Mouse (Mus musculus) limb, embryonic 14.5 days (tissue): ENCODE measurements around the gene Tyw5. TPM values are rescaled to one million over a fixed set of nuclear protein-coding genes. Genes with fewer than 3 reads are reported as not detected.

ENCODE experiments used
- ATAC-seq: fragments of 200-750 bp; cut with Nextera tagmentation; 2 replicates; pipeline ENCODE4 v1.8.0; 2017; ENCODE audit warnings: low read depth, moderate number of reproducible peaks, moderate TSS enrichment; ENCODE audit not compliant: low FRiP score
- DNase-seq: peaks from one replicate; pipeline ENCODE4 v3.0.0-alpha.2; 2015; ENCODE audit warnings: low spot score
- H3K27ac ChIP-seq: fragments of 300-500 bp; sonication (generic); replicated peaks from 2 replicates; pipeline ENCODE4 v1.5.1; 2014; ENCODE audit warnings: low read depth, mild to moderate bottlenecking, low read length, moderate library complexity, mixed read lengths
- H3K27me3 ChIP-seq: fragments of 300-500 bp; sonication (generic); 2 replicates; pipeline ENCODE4 v1.6.1; 2014; ENCODE audit warnings: low read length, mixed read lengths; ENCODE audit not compliant: control insufficient read depth, insufficient read depth
- H3K36me3 ChIP-seq: fragments of 300-500 bp; sonication (generic); 2 replicates; pipeline ENCODE4 v1.6.1; 2014; ENCODE audit warnings: mild to moderate bottlenecking, low read length, moderate library complexity, mixed read lengths; ENCODE audit not compliant: control insufficient read depth, insufficient read depth
- H3K4me1 ChIP-seq: fragments of 300-500 bp; sonication (generic); 2 replicates; pipeline ENCODE4 v1.6.1; 2014; ENCODE audit warnings: antibody characterized with exemption, low read length, mixed read lengths; ENCODE audit not compliant: control insufficient read depth, insufficient read depth
- H3K4me2 ChIP-seq: fragments of 300-500 bp; sonication (generic); replicated peaks from 2 replicates; pipeline ENCODE4 v1.6.1; 2014; ENCODE audit warnings: low read depth, mild to moderate bottlenecking, low read length, moderate library complexity; ENCODE audit not compliant: severe bottlenecking
- H3K4me3 ChIP-seq: fragments of 300-500 bp; sonication (generic); replicated peaks from 2 replicates; pipeline ENCODE4 v1.5.1; 2014; ENCODE audit warnings: low read length
- H3K9ac ChIP-seq: fragments of 300-500 bp; sonication (generic); 2 replicates; pipeline ENCODE4 v1.6.1; 2014; ENCODE audit warnings: mild to moderate bottlenecking, low read depth, low read length, moderate library complexity; ENCODE audit not compliant: severe bottlenecking
- H3K9me3 ChIP-seq: fragments of 300-500 bp; sonication (generic); 2 replicates; pipeline ENCODE4 v1.6.1; 2016; ENCODE audit warnings: low read length; ENCODE audit not compliant: control insufficient read depth
- POLR2A ChIP-seq: fragments of 200-500 bp; IDR thresholded peaks from 2 replicates; pipeline ENCODE4 v1.8.0; 2012; ENCODE audit warnings: inconsistent platforms, mild to moderate bottlenecking, moderate library complexity, borderline replicate concordance; ENCODE audit not compliant: insufficient read depth, insufficient read length; ENCODE audit errors: extremely low read depth
- WGBS: fragments of 180-500 bp; shearing (Covaris S2); extraction: QIAGEN DNeasy Blood & Tissue Kit; methylation state at CpG from one replicate; pipeline ENCODE4 v1.1.7; 2014; 5-methylcytosine and 5-hydroxymethylcytosine counted together
- polyA plus RNA-seq, 2 experiments: library from polyadenylated mRNA; depleted of rRNA in 1 of 2; stranded (reverse) in 1 of 2; unstranded in 1 of 2; fragments of >200 nt; fragmentation: Nextera tagmentation in 1 of 2; extraction: Ambion mirVana in 1 of 2; gene quantifications; 2 replicates each; pipeline versions ENCODE4 v1.2.1 to v1.2.3; 2012 to 2014

Gene Tyw5
- polyA plus RNA-seq, 2 experiments: 25.6 to 30.1 TPM

- H3K4me2 ChIP-seq: no peak overlapping the region
- H3K4me1 ChIP-seq: no peaks in the 10 kb centered on the region
- DNase-seq: peak; percentile 38
- H3K36me3 ChIP-seq: peaks cover 62% of the 10 kb centered on the region
- H3K27me3 ChIP-seq: no peaks in the 10 kb centered on the region
- H3K4me3 ChIP-seq: no peak overlapping the region
- ATAC-seq: no peak
- no peak overlapping the region for H3K9ac ChIP-seq
- H3K27ac ChIP-seq: no peak overlapping the region
- TF ChIP-seq POLR2A: no peak
- H3K9me3 ChIP-seq: no peaks in the 10 kb centered on the region
- WGBS: 68% methylated on average over 3 of the region's 3 CpGs
These were observed 12.8 kb downstream of the Tyw5 start for GRCm38 (mm10) chr1:57394051-57394450.

- TF ChIP-seq POLR2A: no peak
- Histone ChIP-seq H3K9ac (no peak overlapping the region), H3K9me3 (no peaks in the 10 kb centered on the region), H3K4me1 (no peaks in the 10 kb centered on the region), H3K36me3 (peaks cover 60% of the 10 kb centered on the region), H3K4me2 (no peak overlapping the region), H3K27me3 (no peaks in the 10 kb centered on the region), H3K4me3 (no peak overlapping the region), H3K27ac (no peak overlapping the region)
- 84% methylated on average over 4 of the region's 4 CpGs for WGBS
- DNase-seq (no peak), ATAC-seq (no peak)
These were observed 14.5 kb downstream of the Tyw5 start for GRCm38 (mm10) chr1:57392417-57392816.

- Histone ChIP-seq H3K4me1 (no peaks in the 10 kb centered on the region), H3K36me3 (peaks cover 50% of the 10 kb centered on the region)
- 92% methylated on average over 4 of the region's 4 CpGs for WGBS
These were observed 15.7 kb downstream of the Tyw5 start for GRCm38 (mm10) chr1:57390993-57391790.

GRCm38 (mm10) chr1:57388402-57389155 lies 18.3 kb downstream of the Tyw5 start:
- no peak overlapping the region for H3K27ac ChIP-seq
- peaks cover 38% of the 10 kb centered on the region for H3K36me3 ChIP-seq
- DNase-seq (no peak), ATAC-seq (no peak)
- no peaks in the 10 kb centered on the region for H3K27me3 ChIP-seq
- H3K4me3 ChIP-seq: no peak overlapping the region
- H3K4me2 ChIP-seq: no peak overlapping the region
- H3K9ac ChIP-seq: no peak overlapping the region
- no peaks in the 10 kb centered on the region for H3K9me3 ChIP-seq
- no peaks in the 10 kb centered on the region for H3K4me1 ChIP-seq
- no peak for TF ChIP-seq POLR2A
- WGBS: 92% methylated on average over 8 of the region's 8 CpGs

More at GRCm38 (mm10) chr1:57390993-57391790, 15.7 kb downstream of the Tyw5 start:
- H3K4me3 ChIP-seq: no peak overlapping the region
- no peak for TF ChIP-seq POLR2A
- no peak for DNase-seq
- no peak overlapping the region for H3K4me2 ChIP-seq
- no peaks in the 10 kb centered on the region for H3K9me3 ChIP-seq
- no peaks in the 10 kb centered on the region for H3K27me3 ChIP-seq
- no peak for ATAC-seq
- no peak overlapping the region for H3K9ac ChIP-seq
- no peak overlapping the region for H3K27ac ChIP-seq

- WGBS: 77% methylated on average over 2 of the region's 2 CpGs
- DNase-seq: peak; percentile 11
- no peak for ATAC-seq
These were observed 19.0 kb downstream of the Tyw5 start for GRCm38 (mm10) chr1:57387876-57388275.

More at GRCm38 (mm10) chr1:57387876-57388275, 19.0 kb downstream of the Tyw5 start:
- TF ChIP-seq POLR2A: no peak
- Histone ChIP-seq H3K27me3 (no peaks in the 10 kb centered on the region), H3K4me3 (no peak overlapping the region), H3K9me3 (no peaks in the 10 kb centered on the region), H3K27ac (no peak overlapping the region), H3K4me1 (no peaks in the 10 kb centered on the region), H3K9ac (no peak overlapping the region), H3K36me3 (peaks cover 31% of the 10 kb centered on the region), H3K4me2 (no peak overlapping the region)
